Mouse (Mus musculus) cerebellum, postnatal 25 days (tissue): Measurements from ENCODE around the gene Lgals9.
"Not testable (repeated sequence)": the region's sequence is repeated elsewhere in the genome, so short reads cannot be mapped to it uniquely, and the experiment has no call there.

Experiments used
- DNase-seq, 2 experiments: peaks; one replicate each; pipeline ENCODE4 v3.0.0; 2021; ENCODE audit warnings: mixed read lengths in 2 of 2

The Lgals9 gene

DNA sequence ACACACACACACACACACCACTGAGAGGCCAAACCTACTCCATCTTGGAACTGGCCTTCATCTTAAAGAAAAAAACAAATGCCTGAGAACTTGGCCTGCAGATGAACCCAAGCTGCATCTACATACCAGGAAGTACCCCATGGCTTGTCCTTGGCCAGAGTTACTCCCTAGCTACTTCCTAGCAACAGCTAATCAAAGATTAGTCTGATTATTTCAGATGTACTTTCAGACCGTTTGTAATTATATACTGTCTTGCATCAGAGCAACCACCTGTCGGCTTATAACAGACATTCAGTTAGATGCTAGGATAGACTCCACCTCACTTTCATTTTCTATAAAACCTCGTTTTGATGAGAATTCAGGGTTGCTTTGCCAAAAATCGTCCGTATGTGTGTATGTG is 21.7 kb upstream of the Lgals9 start:
- no peak for DNase-seq

DNA sequence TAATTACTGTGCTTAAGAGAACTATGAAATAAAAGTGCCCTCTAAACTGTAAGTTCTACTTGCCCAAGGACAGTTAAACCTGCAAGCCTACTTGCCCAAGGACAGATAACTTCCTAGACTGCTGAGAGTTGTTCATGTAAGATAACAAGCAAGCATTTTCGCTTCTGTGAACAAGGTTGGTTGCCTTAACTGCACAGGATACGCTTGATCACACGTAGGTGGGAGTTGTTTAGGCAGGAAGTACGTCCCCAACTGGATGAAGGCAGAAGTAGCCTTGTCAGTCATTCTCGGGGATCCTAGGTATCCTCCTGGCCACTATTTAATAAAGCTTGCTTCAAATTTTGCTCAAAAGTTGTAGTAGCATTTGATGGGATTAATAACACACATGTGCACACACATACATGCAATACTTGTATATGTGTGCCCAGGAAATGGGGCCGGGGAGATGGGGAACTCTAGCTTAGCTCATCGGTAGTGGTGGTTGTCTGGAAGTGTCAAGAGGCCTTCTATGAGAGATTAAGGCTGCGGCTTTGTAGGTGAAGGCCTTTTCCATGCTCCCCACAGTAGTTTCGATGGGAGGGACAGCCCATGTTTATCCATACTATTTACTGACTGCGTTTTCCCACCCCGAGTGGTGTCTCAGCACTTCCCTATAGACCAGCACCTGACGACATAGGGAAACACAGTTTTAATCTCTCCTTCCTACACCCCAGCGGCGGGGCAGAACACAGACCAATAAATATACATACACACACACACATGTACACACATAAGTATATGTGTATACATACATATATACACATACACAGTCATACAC is 21.0 kb upstream of the Lgals9 start:
- DNase-seq = no peak

GRCm38 (mm10) chr11:79003769-79004638 is 19.3 kb upstream of the Lgals9 start:
- DNase-seq = no peak

- no peak for DNase-seq
These were observed 18.5 kb upstream of the Lgals9 start for GRCm38 (mm10) chr11:79003053-79003768.

- DNase-seq = no peak
These were observed 17.8 kb upstream of the Lgals9 start for GRCm38 (mm10) chr11:79002551-79002951.

DNA sequence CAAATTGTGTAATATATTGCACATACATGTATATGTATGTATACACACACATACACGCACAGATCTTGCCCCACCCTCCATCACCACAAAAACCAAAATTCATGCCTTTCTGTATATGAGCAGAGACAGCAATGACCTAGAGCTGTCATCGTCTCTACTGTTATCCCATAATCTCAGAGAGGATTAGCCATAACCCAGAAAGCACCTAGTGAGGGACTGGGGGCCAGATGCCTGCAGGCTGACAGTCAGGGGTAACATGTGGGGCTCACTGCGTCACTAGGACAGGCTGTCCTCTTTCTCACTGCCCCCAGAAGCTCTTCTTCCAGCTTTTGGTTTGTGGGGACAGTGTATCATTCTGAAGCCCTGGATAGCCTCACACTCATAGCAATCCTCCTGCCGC is 17.1 kb upstream of the Lgals9 start:
- DNase-seq = no peak

GRCm38 (mm10) chr11:78999118-78999517 is 14.4 kb upstream of the Lgals9 start:
- no peak for DNase-seq

DNA sequence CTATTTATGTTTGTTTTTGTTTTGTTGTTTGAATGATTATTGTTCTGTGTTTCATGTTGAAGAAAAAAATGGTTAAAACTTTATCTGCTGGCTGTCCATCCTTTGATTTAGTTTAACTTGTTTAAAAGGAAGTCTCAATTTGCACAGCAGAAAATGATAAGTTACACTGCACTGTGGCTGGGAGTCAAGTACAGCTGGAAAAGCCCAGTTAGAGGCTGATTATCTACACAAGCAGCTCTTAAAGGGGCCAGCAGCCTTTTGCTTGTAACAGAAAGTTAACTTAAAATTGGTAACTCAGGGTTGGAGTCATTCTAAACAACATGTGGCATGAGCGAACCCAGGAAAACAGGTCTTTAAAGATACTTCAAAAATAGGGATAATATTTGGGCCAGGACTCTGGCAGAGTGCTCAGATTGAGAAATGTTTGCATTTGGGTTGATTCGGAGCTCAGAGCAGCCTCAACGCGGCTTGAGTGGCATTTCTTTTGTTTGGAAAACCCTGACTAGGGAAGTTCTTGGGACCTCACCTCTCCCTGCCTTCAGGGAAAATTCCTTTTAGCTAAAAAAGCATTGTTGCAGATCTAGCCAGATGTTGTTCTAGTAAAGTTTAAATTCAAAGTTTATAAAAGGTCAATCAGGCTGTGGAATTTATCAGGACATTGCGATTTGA is 6.3 kb upstream of the Lgals9 start:
- DNase-seq = not testable (repeated sequence)

DNA sequence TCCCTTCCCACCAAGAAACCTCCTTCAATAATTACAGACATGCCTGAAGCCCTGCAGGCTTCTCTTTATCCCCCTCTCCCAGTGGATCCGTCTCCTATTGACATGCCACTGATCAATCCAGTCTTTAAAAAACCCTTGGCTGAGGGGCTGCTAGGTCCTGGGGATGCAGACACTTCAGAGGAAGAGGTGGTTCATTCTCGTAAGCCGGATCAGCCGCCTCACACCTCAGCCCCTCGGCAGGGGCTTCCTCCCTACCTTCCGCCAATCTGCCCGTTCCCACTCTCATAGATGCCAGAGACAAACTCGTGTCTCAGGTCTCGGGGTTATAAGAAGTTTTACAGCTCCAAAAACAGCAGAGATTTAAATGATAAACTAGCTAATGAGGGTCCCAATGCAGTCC is 5.3 kb upstream of the Lgals9 start:
- no peak for DNase-seq

DNA sequence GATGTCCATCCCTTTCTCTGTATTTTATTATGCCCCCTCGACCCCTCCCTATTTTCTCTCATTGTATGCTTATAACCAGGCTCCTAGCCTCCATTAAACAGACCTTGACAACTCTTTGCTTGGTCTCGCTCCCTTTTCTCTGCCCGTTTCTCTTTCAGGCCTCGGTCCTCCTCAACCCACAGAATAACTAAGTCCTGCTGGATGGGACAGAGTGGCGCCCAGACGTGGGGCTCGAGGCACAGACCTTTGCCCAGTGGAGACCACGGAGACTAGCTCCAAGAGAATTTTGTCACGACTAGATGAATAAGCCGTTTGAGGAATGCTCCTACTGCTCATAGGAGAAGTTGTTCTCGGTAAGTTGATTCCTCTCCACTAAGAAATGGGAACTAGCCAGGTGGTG is 4.5 kb upstream of the Lgals9 start:
- DNase-seq = not testable (repeated sequence)

DNA sequence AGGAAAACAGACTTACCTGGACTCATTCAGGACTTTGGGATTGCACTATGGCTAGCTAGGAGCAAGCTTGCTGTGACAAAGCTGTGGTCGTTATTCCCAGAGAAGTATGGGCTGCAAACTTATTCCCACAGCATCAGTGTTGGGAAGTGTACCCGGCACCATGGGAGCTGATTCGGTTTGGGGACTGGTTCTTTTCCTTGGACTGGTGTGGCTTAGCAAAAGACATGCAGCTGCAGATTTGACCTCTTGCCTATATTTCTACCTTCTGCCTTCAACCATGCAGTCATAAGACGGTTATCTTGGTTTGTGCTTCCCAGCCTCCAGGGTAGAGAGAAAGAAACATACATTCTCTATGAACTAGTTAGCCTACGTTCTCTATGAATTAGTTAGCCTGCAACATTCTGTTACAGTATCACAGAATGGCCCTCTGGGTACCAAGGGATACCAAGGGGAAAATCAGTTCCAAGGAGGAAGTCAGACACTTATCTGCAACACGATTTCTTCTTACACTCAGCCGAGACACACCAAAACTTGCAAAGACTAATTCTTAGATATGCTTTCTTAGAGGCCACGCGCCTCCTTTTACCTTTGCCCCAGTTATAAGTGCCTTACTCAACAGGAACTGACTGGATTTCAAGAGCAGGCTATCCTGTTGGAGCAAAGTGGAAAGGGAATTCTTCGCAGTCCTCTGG is 1.7 kb upstream of the Lgals9 start:
- no peak for DNase-seq

- no peak for DNase-seq
These were observed 759 bp upstream of the Lgals9 start for GRCm38 (mm10) chr11:78985505-78985904.

DNA sequence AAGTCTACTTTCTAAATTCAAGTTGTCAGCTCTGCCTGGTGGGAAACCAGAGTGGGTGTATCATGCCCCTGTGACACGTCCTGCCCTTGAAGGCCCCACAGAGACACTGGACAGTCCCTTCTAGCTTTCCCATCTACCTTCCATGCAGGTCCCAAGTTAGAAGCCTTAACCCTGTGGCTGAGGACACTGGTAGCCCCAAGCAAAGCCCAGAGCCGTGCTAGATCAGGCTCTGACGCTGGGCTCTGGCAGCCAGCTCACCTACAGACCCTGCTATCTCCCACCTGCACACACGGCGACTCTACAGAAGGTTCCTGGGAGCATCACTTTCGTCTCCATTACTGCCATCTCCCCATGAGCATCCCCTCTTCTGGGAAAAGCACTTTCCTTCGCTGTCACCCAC is 1.2 kb downstream of the Lgals9 start:
- DNase-seq = no peak

DNA sequence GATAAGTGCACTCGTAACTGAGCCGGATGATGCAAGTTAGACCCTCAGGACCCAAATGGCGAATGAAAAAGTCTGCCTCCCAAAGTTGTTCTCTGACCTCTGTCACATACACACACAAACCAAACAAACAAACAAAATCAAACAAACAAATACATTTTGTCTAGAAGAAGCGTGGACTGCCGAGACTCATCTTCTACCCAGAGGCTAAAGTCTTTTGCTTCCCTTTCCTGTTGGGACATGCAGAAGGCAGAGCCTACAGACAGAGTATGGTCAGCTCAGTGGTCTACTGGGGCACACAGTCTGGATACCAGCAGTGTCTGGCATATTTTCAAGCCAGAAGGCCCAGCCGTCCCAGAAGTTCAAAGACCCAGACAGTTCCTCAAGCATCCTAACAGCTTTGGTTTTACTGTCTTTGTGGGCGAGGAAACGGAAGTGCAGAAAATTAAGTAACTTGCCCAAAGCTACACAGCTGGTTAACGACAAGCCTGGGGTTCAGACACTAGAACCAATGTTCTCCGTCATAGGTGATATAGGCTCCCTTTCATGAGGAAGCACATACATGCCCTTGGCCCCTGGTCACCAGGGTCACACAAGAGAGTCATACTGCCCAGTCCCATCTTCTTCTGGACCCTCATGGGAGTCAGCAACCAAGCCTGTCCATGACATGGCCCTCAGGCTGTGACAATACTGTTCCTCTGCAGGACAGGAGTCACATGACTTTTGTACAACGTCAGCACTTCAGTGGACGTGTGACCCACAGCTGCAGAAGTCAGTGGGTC is 2.0 kb downstream of the Lgals9 start:
- no peak for DNase-seq

DNA sequence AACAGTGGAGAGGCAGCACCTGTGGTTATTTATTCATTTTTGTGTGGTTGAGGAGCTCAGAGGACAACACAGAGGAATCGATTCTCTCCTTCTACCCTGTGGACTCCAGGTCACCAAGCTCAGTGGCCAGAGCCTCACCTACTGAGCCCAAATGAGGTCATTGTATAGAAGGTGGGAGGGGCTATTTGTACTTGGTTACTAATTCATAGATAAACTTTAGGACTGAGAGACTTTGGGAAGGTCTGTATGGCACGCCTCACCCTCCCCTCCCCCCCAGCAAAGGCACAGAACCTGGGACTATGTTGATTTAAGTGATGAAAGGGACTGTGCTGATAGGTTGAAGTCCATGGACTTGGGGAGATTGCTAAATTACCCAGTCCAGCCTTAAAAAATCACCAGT is 2.7 kb downstream of the Lgals9 start:
- DNase-seq = no peak

- no peak for DNase-seq
These were observed 4.6 kb downstream of the Lgals9 start for GRCm38 (mm10) chr11:78980083-78980634.

- no peak for DNase-seq
These were observed 6.3 kb downstream of the Lgals9 start for GRCm38 (mm10) chr11:78978176-78979019.

DNA sequence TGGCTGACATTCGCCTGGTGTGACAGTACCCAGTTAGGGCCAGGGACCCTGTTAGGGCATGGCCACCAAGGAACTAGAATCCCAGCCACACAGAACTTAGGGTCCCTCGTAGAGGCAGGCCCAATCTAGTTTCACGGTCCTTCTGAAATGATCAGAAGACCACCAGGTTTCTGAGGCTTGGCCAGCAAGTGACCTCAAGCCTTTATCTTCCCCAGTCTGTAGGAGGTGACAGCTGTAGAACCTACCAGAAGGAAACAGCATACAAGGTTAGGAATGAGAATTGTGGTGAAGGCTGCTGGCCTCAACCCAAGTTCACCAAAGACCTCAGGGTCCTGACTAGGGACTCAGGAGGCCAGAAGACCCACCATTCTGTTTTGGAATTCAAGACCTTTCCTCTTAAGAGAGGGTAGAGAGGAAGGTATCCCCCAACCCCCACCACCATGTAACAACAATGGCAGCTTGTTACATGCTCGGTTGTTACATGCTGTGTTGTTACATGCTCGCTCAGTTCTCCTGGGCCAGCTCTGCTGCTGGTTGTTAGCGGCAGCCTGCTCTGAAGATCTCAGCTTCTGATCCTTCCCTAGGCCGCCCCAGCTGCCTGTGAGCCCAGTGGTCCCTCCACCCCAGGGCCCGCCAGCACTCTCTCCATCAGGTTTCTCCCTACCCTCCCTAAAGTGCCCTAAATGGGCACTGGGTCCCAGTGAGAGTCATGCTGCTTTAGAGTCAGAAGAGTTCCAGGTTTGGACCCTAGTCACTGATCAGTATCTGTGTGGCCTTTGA is 7.8 kb downstream of the Lgals9 start:
- no peak for DNase-seq
